33 mouse cellular contexts compared by ENCODE assay signal in genomic region chr5:44505221-44505620, GRCm38 (mm10).
"Had no signal": no experiment of that assay in that cellular context is flagged by ENCODE, and none has a peak within 500 bp of the region (broad histone marks: within the 10 kb centered on the region; RNA-seq: fewer than 3 reads in every experiment).

No protein-coding gene starts in this region.

- H3K9ac ChIP-seq: limb, embryonic 12.5 days; limb, embryonic 13.5 days; limb, embryonic 15.5 days; liver, embryonic 12.5 days; liver, embryonic 13.5 days; liver, embryonic 14.5 days; liver, embryonic 15.5 days; liver, postnatal 0 days; lung, embryonic 14.5 days; lung, embryonic 15.5 days; midbrain, embryonic 12.5 days; midbrain, embryonic 13.5 days; midbrain, embryonic 15.5 days; neural tube, embryonic 12.5 days; neural tube, embryonic 13.5 days had no signal

- ATAC-seq: liver, embryonic 12.5 days; liver, postnatal 0 days; lung, postnatal 0 days; midbrain, embryonic 13.5 days; midbrain, embryonic 15.5 days; midbrain, embryonic 16.5 days had no signal

- H3K9me3 ChIP-seq: limb, embryonic 10.5 days; limb, embryonic 12.5 days; limb, embryonic 15.5 days; liver, embryonic 12.5 days; liver, embryonic 13.5 days; liver, embryonic 15.5 days; lung, embryonic 15.5 days; midbrain, embryonic 12.5 days; midbrain, embryonic 13.5 days; midbrain, embryonic 15.5 days; neural tube, embryonic 12.5 days; neural tube, embryonic 13.5 days had no signal

- H3K4me2 ChIP-seq: limb, embryonic 12.5 days; limb, embryonic 13.5 days; limb, embryonic 15.5 days; liver, embryonic 11.5 days; liver, embryonic 12.5 days; liver, embryonic 13.5 days; liver, embryonic 15.5 days; lung, embryonic 14.5 days; lung, embryonic 15.5 days; midbrain, embryonic 11.5 days; midbrain, embryonic 12.5 days; midbrain, embryonic 13.5 days; midbrain, embryonic 15.5 days; neural tube, embryonic 12.5 days; neural tube, embryonic 13.5 days had no signal

- H3K27ac ChIP-seq: limb, embryonic 10.5 days; limb, embryonic 12.5 days; limb, embryonic 13.5 days; limb, embryonic 15.5 days; liver, embryonic 12.5 days; liver, embryonic 13.5 days; liver, embryonic 14.5 days; liver, embryonic 15.5 days; lung, embryonic 15.5 days; macrophage; midbrain, embryonic 10.5 days; midbrain, embryonic 12.5 days; midbrain, embryonic 13.5 days; midbrain, embryonic 15.5 days; neural tube, embryonic 12.5 days; neural tube, embryonic 13.5 days had no signal

- H3K27me3 ChIP-seq: limb, embryonic 12.5 days; limb, embryonic 13.5 days; limb, embryonic 15.5 days; liver, embryonic 12.5 days; liver, embryonic 13.5 days; liver, embryonic 15.5 days; lung, embryonic 15.5 days; megakaryocyte, embryonic 14.5 days; midbrain, embryonic 12.5 days; midbrain, embryonic 13.5 days; midbrain, embryonic 15.5 days; neural tube, embryonic 12.5 days; neural tube, embryonic 13.5 days had no signal

- H3K36me3 ChIP-seq: limb, embryonic 12.5 days; limb, embryonic 13.5 days; limb, embryonic 15.5 days; liver, embryonic 12.5 days; liver, embryonic 13.5 days; liver, embryonic 15.5 days; lung, embryonic 15.5 days; midbrain, embryonic 10.5 days; midbrain, embryonic 12.5 days; midbrain, embryonic 13.5 days; midbrain, embryonic 15.5 days; neural tube, embryonic 12.5 days; neural tube, embryonic 13.5 days had no signal

- H3K4me1 ChIP-seq: limb, embryonic 10.5 days; limb, embryonic 15.5 days; liver, embryonic 12.5 days; liver, embryonic 13.5 days; liver, embryonic 15.5 days; lung, embryonic 15.5 days; megakaryocyte, embryonic 14.5 days; midbrain, embryonic 10.5 days; midbrain, embryonic 12.5 days; midbrain, embryonic 13.5 days; midbrain, embryonic 15.5 days; neural tube, embryonic 12.5 days; neural tube, embryonic 13.5 days had no signal

- H3K4me3 ChIP-seq: limb, embryonic 10.5 days; limb, embryonic 12.5 days; limb, embryonic 13.5 days; limb, embryonic 15.5 days; liver, embryonic 12.5 days; liver, embryonic 13.5 days; liver, embryonic 15.5 days; lung, embryonic 15.5 days; megakaryocyte, embryonic 14.5 days; midbrain, embryonic 10.5 days; midbrain, embryonic 12.5 days; midbrain, embryonic 13.5 days; midbrain, embryonic 15.5 days; myocyte; neural tube, embryonic 12.5 days; neural tube, embryonic 13.5 days had no signal

- DNase-seq: left cerebral cortex, postnatal 4 days; liver; liver, embryonic 13.5 days; liver, postnatal 0 days; lung, adult 18-20 months; lung, adult 2 months; lung, postnatal 10 days; lung, postnatal 14 days; lung, postnatal 36 days; lung, postnatal 4 days; midbrain, embryonic 14.5 days had no signal
